Mouse (Mus musculus): ENCODE results near the gene Afmid. TPM values are rescaled to one million over a fixed set of nuclear protein-coding genes. Genes with fewer than 3 reads are reported as not detected.

Gene Afmid
- total and polyA plus RNA-seq, 3 experiments: 3.3 to 3.8 TPM; not detected in 1

DNA sequence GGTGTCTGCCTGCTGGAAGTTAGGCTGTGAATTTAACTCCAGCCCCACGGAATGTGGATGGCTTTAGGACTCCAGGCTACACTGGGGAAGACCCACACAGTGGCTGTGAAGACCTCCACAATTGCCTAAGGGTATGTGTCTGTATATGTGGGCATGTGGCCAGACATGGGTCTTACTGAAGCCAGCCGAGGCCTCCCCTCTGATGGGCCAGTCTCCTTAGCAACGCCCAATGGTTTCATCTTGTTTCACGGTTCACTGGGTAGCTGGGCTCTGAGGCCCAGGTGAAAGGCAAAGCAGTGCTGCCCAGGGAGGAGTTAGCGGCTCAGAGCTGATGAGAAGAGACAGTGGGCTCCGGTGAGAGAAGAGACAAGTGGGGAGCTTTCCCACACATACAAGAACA is 40.3 kb downstream of the Afmid start:
- no peaks in the 10 kb centered on the region for H3K27me3 ChIP-seq (ENCODE audit: control insufficient read depth in 1 of 2, insufficient read depth in 2 of 2, low read length in 2 of 2)
- TF ChIP-seq POLR2A (IDR thresholded peaks at IDR 0.05; ENCODE audit: control insufficient read depth in 1 of 2, insufficient read depth in 1 of 2, low read depth in 1 of 2, low read length in 2 of 2, poor library complexity in 1 of 2): no peak

DNA sequence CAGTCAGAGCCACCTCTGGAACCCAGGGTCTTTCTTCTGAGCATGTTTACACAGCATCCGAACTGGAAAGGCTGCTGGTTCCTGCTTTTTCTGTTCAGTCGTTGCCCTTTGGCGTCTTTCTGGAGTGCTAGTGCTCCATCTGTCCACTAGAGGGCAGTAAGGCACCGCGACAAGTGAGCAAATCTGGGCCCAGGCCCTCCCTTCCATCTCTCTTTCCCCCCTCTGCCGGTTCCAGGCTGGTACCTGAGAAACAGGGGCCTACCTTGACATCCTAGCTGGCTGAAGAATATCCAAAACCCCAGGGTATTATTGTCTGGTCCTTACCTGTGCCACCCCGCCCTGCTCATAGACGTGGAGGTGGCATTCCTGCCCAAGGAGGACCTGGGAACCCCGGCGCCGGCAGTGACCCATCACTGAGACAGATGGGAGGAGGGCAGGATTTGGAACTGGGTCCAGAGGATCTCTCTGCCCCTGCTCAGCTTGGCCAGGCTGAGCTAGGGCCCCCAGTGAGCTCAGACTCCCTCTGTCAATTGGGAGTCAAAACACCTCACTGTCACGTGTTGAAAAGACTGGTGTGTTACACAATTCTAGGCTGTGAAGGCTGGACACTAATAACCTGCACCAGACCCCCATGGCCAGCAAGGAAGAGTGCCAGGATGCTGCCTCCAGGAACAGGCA is 45.1 kb downstream of the Afmid start:
- Histone ChIP-seq H3K27me3 (ENCODE audit: control insufficient read depth in 1 of 2, insufficient read depth in 2 of 2, low read length in 2 of 2) (peaks cover 0 to 2% of the 10 kb centered on the region in 2 experiments; a peak in 1 of 4 replicates), H3K27ac (ENCODE audit: control insufficient read depth, low read depth, low read length) (no peak overlapping the region), H3K9ac (ENCODE audit: control insufficient read depth, low read depth, low read length, poor library complexity, severe bottlenecking) (no peak overlapping the region), H3K4me1 (ENCODE audit: control insufficient read depth in 1 of 2, insufficient read depth in 2 of 2, low read length in 2 of 2) (no peaks in the 10 kb centered on the region), H3K79me2 (ENCODE audit: control insufficient read depth, insufficient read depth, low read length, poor library complexity) (no peaks in the 10 kb centered on the region), H3K4me3 (ENCODE audit: control insufficient read depth in 1 of 2, insufficient read depth in 1 of 2, low read depth in 2 of 2, low read length in 2 of 2) (no peak overlapping the region), H3K9me3 (replicated peaks; ENCODE audit: insufficient read depth, low read length) (no peaks in the 10 kb centered on the region), H3K36me3 (ENCODE audit: control insufficient read depth in 1 of 2, insufficient read depth in 2 of 2, low read length in 2 of 2) (no peaks in the 10 kb centered on the region)
- TF ChIP-seq NELFE (IDR thresholded peaks at IDR 0.05; ENCODE audit: low read depth, low read length) (no peak), MAZ (IDR thresholded peaks at IDR 0.05; ENCODE audit: low read depth, low read length) (0 out of 2 replicates have a peak, but pooled peaks have one; percentile 34), CTCF (IDR thresholded peaks at IDR 0.05 in 2 of 3, conservative IDR thresholded peaks at IDR 0.05 in 1 of 3; ENCODE audit: control insufficient read depth in 1 of 3, insufficient read depth in 1 of 3, low read depth in 2 of 3, low read length in 3 of 3, poor library complexity in 1 of 3, severe bottlenecking in 1 of 3) (peak; percentile 96 to 98 (median 97)), SMC3 (IDR thresholded peaks at IDR 0.05; ENCODE audit: low read depth, low read length) (peak; percentile 87), EP300 (IDR thresholded peaks at IDR 0.05; ENCODE audit: low read depth in 1 of 2, low read length in 2 of 2) (no peak), TCF12 (IDR thresholded peaks at IDR 0.05; ENCODE audit: low read depth, low read length) (no peak), JUND (IDR thresholded peaks at IDR 0.05; ENCODE audit: low read depth, low read length) (no peak), MAX (IDR thresholded peaks at IDR 0.05; ENCODE audit: low read length) (no peak), POLR2AphosphoS2 (IDR thresholded peaks at IDR 0.05; ENCODE audit: low read length) (no peak), HCFC1 (IDR thresholded peaks at IDR 0.05; ENCODE audit: low read depth, low read length) (no peak), BHLHE40 (IDR thresholded peaks at IDR 0.05; ENCODE audit: borderline replicate concordance, low read depth, low read length) (0 out of 2 replicates have a peak, but pooled peaks have one; percentile 11), MYC (IDR thresholded peaks at IDR 0.05; ENCODE audit: low read depth, low read length) (no peak), ZKSCAN1 (IDR thresholded peaks at IDR 0.05; ENCODE audit: low read depth, low read length) (no peak), GABPA (IDR thresholded peaks at IDR 0.05; ENCODE audit: low read depth, low read length) (no peak), TAL1 (IDR thresholded peaks at IDR 0.05; ENCODE audit: low read length) (no peak), ZC3H11A (IDR thresholded peaks at IDR 0.05; ENCODE audit: low read depth, low read length) (peak; percentile 84), E2F4 (IDR thresholded peaks at IDR 0.05; ENCODE audit: borderline replicate concordance, low read depth, low read length) (no peak), RAD21 (IDR thresholded peaks at IDR 0.05; ENCODE audit: low read depth, low read length) (peak; percentile 97), USF1 (IDR thresholded peaks at IDR 0.05; ENCODE audit: low read depth, low read length) (no peak), SIN3A (IDR thresholded peaks at IDR 0.05; ENCODE audit: low read length) (peak; percentile 20; the same call in 1 of the 2 replicates), MAFK (IDR thresholded peaks at IDR 0.05; ENCODE audit: borderline replicate concordance, low read depth, low read length) (no peak), KAT2A (conservative IDR thresholded peaks at IDR 0.05; ENCODE audit: low read depth, low read length) (no peak), RCOR1 (IDR thresholded peaks at IDR 0.05; ENCODE audit: low read depth, low read length) (no peak), ZMIZ1 (IDR thresholded peaks at IDR 0.05; ENCODE audit: low read depth, low read length) (no peak), MYB (IDR thresholded peaks at IDR 0.05; ENCODE audit: low read depth, low read length) (no peak)
- DNase-seq (ENCODE audit: low read depth, low spot score): peak; percentile 84

More for the DNA sequence above, 40.3 kb downstream of the Afmid start:
- Histone ChIP-seq H3K9ac (ENCODE audit: control insufficient read depth, low read depth, low read length, poor library complexity, severe bottlenecking) (no peak overlapping the region), H3K36me3 (ENCODE audit: control insufficient read depth in 1 of 2, insufficient read depth in 2 of 2, low read length in 2 of 2) (no peaks in the 10 kb centered on the region), H3K27ac (ENCODE audit: control insufficient read depth, low read depth, low read length) (no peak overlapping the region), H3K9me3 (replicated peaks; ENCODE audit: insufficient read depth, low read length) (no peaks in the 10 kb centered on the region), H3K4me3 (ENCODE audit: control insufficient read depth in 1 of 2, insufficient read depth in 1 of 2, low read depth in 2 of 2, low read length in 2 of 2) (no peak overlapping the region), H3K79me2 (ENCODE audit: control insufficient read depth, insufficient read depth, low read length, poor library complexity) (no peaks in the 10 kb centered on the region), H3K4me1 (ENCODE audit: control insufficient read depth in 1 of 2, insufficient read depth in 2 of 2, low read length in 2 of 2) (no peaks in the 10 kb centered on the region)
- DNase-seq (ENCODE audit: low read depth, low spot score): no peak
